Mouse (Mus musculus) induced T-regulatory cell, adult 2 months (primary cell): ENCODE measurements around the gene Olfr992.
"Not testable (repeated sequence)": the region's sequence is repeated elsewhere in the genome, so short reads cannot be mapped to it uniquely, and the experiment has no call there.

Experiments used
- DNase-seq: peaks from one replicate; pipeline ENCODE4 v3.0.0-alpha.2; 2012; ENCODE audit warnings: low read depth

Olfr992 gene

DNA sequence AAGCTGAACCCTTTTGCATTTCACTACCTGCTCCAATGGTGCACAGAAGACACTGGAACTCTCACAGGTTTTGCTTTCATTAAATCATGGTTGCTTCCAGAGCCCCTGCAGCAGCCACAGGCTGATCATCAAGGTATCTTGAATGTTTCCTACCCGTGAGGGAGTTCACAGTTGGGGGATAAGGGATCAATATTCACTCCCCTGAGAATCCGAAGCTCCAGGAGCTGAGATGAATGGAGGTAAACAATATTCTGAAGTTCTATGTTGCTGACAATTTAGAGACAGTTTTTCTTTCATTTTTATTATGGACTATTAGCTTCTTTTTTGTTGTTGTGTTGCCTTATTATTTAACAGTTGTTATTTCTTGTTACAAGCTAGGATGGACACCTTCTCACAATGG, at the start of gene Olfr992:
Olfr992 (minus strand) TSS at position 101 of the 400 bp plus-strand sequence.
- no peak for DNase-seq

DNA sequence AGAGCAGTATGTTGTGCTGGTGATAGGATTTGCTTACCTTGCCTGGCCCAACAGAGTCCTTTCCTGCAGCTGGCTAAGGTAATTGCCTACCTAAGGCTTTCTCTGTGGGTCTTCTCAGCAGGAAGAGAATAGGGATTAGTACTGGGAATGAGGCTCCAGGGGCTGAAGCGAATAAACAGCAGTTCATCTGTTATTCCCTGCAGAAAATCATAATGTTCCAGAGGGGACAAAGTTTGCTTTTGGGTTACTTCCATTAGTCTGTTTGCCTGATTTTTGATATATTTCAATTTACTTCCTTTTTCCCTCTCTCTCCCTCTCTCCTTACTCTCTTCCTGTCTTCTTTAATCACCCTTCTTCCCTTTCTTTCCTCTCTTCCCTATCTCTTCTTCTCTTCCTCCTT, 34.3 kb upstream of the Olfr992 start, which contains the start of gene Olfr995:
Olfr995 (minus strand) TSS at position 101 of the 400 bp plus-strand sequence.
- no peak for DNase-seq

DNA sequence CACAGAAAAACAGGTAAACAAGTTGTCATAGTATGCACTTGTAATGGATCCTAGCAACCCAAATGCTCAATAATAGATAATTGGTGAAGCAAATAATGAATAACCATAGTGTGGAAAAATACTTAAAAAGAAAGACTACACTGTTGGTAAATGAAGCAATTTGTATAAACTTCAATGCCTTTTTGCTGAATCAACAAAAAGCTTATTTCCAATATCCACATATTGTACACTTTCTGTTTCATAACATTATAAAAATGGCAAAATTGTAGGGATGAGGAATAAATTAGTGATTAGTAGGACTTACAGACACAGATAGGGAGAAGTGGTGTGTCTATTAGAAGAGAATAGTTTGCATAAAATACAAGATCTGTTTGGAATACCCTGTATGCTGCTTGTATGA, 33.3 kb upstream of the Olfr992 start:
- DNase-seq: no peak

DNA sequence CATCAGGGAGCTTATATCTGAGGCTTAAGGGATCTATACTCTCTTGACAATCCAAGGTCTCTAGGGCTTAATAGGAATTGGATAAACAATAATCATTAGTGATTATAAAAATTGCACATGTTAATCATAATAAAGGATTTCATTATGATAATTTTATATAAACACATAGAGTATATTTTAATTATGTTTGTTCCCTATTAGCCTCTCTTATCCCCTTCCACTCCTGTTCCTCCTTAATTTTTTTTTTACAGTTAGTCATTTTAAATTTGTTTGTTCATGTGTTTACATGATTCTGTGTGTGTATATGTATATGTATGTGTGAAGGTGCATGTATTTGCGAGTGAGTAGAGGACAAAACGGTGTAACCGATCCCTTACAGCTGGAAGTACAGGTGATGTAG, 27.1 kb upstream of the Olfr992 start, which contains the start of gene Olfr994:
Olfr994 (minus strand) TSS at position 101 of the 400 bp plus-strand sequence.
- no peak for DNase-seq

DNA sequence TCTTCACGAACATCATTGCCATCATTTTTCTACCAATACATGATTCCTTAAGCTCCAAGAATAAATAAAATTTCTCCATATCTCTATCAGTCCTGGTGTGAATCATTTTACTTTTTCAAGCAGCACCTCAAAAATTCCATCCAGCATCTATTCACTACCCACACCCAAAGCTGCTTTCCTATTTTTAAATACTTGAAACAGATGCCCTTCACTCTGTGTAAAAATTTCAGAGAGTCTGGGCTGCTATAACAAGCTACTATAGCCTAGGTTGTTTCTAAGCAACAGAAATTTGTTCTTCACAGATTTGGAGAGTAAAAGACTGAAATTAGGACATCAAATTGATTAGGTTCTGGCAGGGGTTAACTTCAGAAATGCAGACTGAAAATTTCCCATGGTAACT, 16.6 kb upstream of the Olfr992 start:
- DNase-seq: no peak

DNA sequence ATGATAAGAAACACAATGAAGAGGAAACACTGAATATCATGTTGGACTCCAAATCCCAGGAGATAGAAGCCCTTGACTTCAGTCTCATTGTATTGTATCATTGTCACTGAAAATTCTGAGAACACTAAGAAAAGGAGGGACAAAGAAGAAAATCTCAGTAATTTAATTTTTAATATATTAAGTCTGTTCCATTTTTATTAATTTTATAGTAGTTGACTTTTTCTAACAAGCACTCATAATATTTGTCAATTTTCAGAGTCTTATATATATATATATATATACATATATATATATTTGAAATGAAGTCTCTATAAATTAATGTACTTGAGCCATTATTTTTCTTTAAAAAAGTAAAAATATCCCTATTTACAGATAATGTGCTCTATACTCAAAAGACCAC, 5.5 kb upstream of the Olfr992 start, which contains the start of gene Olfr993:
Olfr993 (minus strand) TSS at position 101 of the 400 bp plus-strand sequence.
- DNase-seq: no peak

DNA sequence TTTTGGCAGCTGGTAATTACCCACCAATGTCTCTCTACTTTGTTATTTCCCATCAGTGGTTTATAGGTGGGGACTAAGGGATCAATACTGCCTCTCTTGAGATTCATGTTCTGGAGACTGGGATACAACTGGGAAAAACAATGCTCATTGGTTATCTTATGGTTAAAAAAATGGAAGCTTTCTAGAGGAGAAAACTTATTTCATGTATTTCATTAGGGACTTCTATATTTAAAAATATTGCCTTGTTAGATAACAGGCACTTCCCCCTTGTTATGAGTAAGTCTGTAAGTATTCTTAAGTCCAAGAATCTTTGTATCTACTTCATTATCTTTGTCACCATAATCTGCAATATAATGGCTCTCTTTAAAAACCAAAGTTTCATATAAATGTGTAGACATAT, 46.1 kb downstream of the Olfr992 start, which contains the start of gene Olfr988:
Olfr988 (minus strand) TSS at position 101 of the 400 bp plus-strand sequence.
- DNase-seq: not testable (repeated sequence)
